Mouse (Mus musculus): ENCODE measurements around the gene Dnajc21.
"Not testable (repeated sequence)": the region's sequence is repeated elsewhere in the genome, so short reads cannot be mapped to it uniquely, and the experiment has no call there.

Dnajc21 gene
- long read RNA-seq, experiment 1, partial matches to known transcripts, result 14 of 17 reads
- long read RNA-seq, experiment 1, other reads (novel, unspliced or antisense), result 0 of 17 reads
- long read RNA-seq, experiment 2, partial matches to known transcripts, result 22 of 26 reads
- long read RNA-seq, experiment 2, other reads (novel, unspliced or antisense), result 2 of 26 reads

GRCm38 (mm10) chr15:10470151-10470831 is at the start of gene Dnajc21:
Gene Dnajc21, minus strand, starts transcription at chr15:10470516.
- intact Hi-C loops (cut with DNase I), result no loop called here

GRCm38 (mm10) chr15:10515166-10515565 is 44.9 kb upstream of the Dnajc21 start:
- intact Hi-C loops (cut with DNase I), result no loop called here

GRCm38 (mm10) chr15:10506099-10506498 is 35.8 kb upstream of the Dnajc21 start:
- intact Hi-C loops (cut with DNase I), result no loop called here

GRCm38 (mm10) chr15:10500838-10501719 is 30.8 kb upstream of the Dnajc21 start:
- intact Hi-C loops (cut with DNase I), result loop anchor here (2.0 to 5.0 kb wide), 4 partner anchors 81 to 400 kb away; partner anchors contain the start of gene Rai14

GRCm38 (mm10) chr15:10500035-10500434 is 29.7 kb upstream of the Dnajc21 start:
- intact Hi-C loops (cut with DNase I), result loop anchor here (2.0 to 5.0 kb wide), 4 partner anchors 82 to 401 kb away; partner anchors contain the start of gene Rai14

- intact Hi-C loops (cut with DNase I), result no loop called here
Measured at GRCm38 (mm10) chr15:10499593-10499992, 29.3 kb upstream of the Dnajc21 start.

GRCm38 (mm10) chr15:10496696-10497095 is 26.4 kb upstream of the Dnajc21 start:
- intact Hi-C loops (cut with DNase I), result not testable (repeated sequence)

GRCm38 (mm10) chr15:10495944-10496343 is 25.6 kb upstream of the Dnajc21 start:
- intact Hi-C loops (cut with DNase I), result no loop called here

- intact Hi-C loops (cut with DNase I), result no loop called here
Measured at GRCm38 (mm10) chr15:10490101-10490500, 19.8 kb upstream of the Dnajc21 start.

GRCm38 (mm10) chr15:10487246-10487645 is 16.9 kb upstream of the Dnajc21 start:
- intact Hi-C loops (cut with DNase I), result no loop called here

GRCm38 (mm10) chr15:10486365-10486839 is 16.1 kb upstream of the Dnajc21 start:
- intact Hi-C loops (cut with DNase I), result no loop called here

- intact Hi-C loops (cut with DNase I), result no loop called here
Measured at GRCm38 (mm10) chr15:10485484-10486364, 15.4 kb upstream of the Dnajc21 start, which contains the start of the genes Brix1 and Rad1. Gene Brix1, minus strand, starts transcription at chr15:10485947. Gene Rad1, plus strand, starts transcription at chr15:10486018.

- intact Hi-C loops (cut with DNase I), result no loop called here
Measured at GRCm38 (mm10) chr15:10470941-10471340, 625 bp upstream of the Dnajc21 start.

GRCm38 (mm10) chr15:10469641-10470150 is 620 bp downstream of the Dnajc21 start:
- intact Hi-C loops (cut with DNase I), result no loop called here

GRCm38 (mm10) chr15:10468761-10469160 is 1.6 kb downstream of the Dnajc21 start:
- intact Hi-C loops (cut with DNase I), result no loop called here

GRCm38 (mm10) chr15:10464678-10465077 is 5.6 kb downstream of the Dnajc21 start:
- intact Hi-C loops (cut with DNase I), result no loop called here

- intact Hi-C loops (cut with DNase I), result no loop called here
Measured at GRCm38 (mm10) chr15:10463555-10463954, 6.8 kb downstream of the Dnajc21 start.

GRCm38 (mm10) chr15:10460986-10461385 is 9.3 kb downstream of the Dnajc21 start:
- intact Hi-C loops (cut with DNase I), result no loop called here

- intact Hi-C loops (cut with DNase I), result loop anchor here (10.0 kb wide), 1 partner anchor 112 kb away; no protein-coding TSS in a partner anchor
Measured at GRCm38 (mm10) chr15:10447102-10447501, 23.2 kb downstream of the Dnajc21 start.

GRCm38 (mm10) chr15:10442275-10442674 is 28.0 kb downstream of the Dnajc21 start:
- intact Hi-C loops (cut with DNase I), result loop anchor here (10.0 kb wide), 1 partner anchor 107 kb away; no protein-coding TSS in a partner anchor

Data from adrenal gland (tissue).